Mouse (Mus musculus) left cerebral cortex, postnatal 14 days (tissue): ENCODE results near the gene Defa25. TPM values are rescaled to one million over a fixed set of nuclear protein-coding genes. Genes with fewer than 3 reads are reported as not detected.
"Not testable (repeated sequence)": the region's sequence is repeated elsewhere in the genome, so short reads cannot be mapped to it uniquely, and the experiment has no call there.

Source experiments
- DNase-seq, 2 experiments: peaks; one replicate each; pipeline ENCODE4 v3.0.0; 2021 to 2022; ENCODE audit warnings: low spot score in 2 of 2, mixed read lengths in 1 of 2
- intact Hi-C: fragments of 180-260 bp; cut with DNase I; formaldehyde crosslinking; loops from one replicate; pipeline ENCODE4 v1.15.1; 2025
- long read RNA-seq, 2 experiments: library from polyadenylated mRNA; stranded (forward); transcript quantifications; one replicate each; pipeline ENCODE4 v2.0.0; 2021
- total RNA-seq, 2 experiments: library from RNA; stranded (reverse); gene quantifications; 2 replicates each; pipeline ENCODE4 v1.2.3; 2021

Defa25 gene
- total RNA-seq, result not detected
- long read RNA-seq, experiment 1, result 0 reads
- long read RNA-seq, experiment 2, result 0 reads

GRCm38 (mm10) chr8:21084142-21084541 lies at the start of gene Defa25:
Gene Defa25 (plus strand): TSS chr8:21084442.
- intact Hi-C loops, DNase-seq: not testable (repeated sequence)

- DNase-seq, intact Hi-C loops: not testable (repeated sequence)
Measured at GRCm38 (mm10) chr8:21054747-21055146, 29.5 kb upstream of the Defa25 start, which contains the start of gene Defa23. Gene Defa23 (plus strand): TSS chr8:21055047.

- DNase-seq, result not testable (repeated sequence)
Measured at GRCm38 (mm10) chr8:21064738-21065137, 19.5 kb upstream of the Defa25 start, which contains the start of gene Defa35. Gene Defa35 (plus strand): TSS chr8:21065038.

GRCm38 (mm10) chr8:21093106-21093505 lies 8.9 kb downstream of the Defa25 start:
- no peak for DNase-seq
- intact Hi-C loops, result no loop called here

More at GRCm38 (mm10) chr8:21064738-21065137, 19.5 kb upstream of the Defa25 start, which contains the start of gene Defa35:
- intact Hi-C loops, result not testable (repeated sequence)

GRCm38 (mm10) chr8:21095950-21096349 lies 11.7 kb downstream of the Defa25 start, which contains the start of gene Gm14851:
Gene Gm14851 (minus strand): TSS chr8:21096050.
- DNase-seq, intact Hi-C loops: not testable (repeated sequence)

- intact Hi-C loops, DNase-seq: not testable (repeated sequence)
Measured at GRCm38 (mm10) chr8:21134342-21134741, 50.1 kb downstream of the Defa25 start, which contains the start of gene Defa30. Gene Defa30 (plus strand): TSS chr8:21134642.

Other genes with a start within 250 kb of the Defa25 start
- not detected for gene Defb33, start 191.8 kb upstream of the Defa25 start, total RNA-seq
- not detected for gene Gm15056, start 181.8 kb upstream of the Defa25 start, total RNA-seq
- gene Gm6040, start 162.4 kb upstream of the Defa25 start, total RNA-seq, result not detected
- not detected for gene AY761185, start 139.7 kb upstream of the Defa25 start, total RNA-seq
- not detected for gene Defa21, start 58.9 kb upstream of the Defa25 start, total RNA-seq
- not detected for gene Defa23, start 29.4 kb upstream of the Defa25 start, total RNA-seq
- gene Defa35, start 19.4 kb upstream of the Defa25 start, total RNA-seq, result not detected
- gene Gm14851, start 11.6 kb downstream of the Defa25 start, total RNA-seq, result not detected
- not detected for gene Defa30, start 50.2 kb downstream of the Defa25 start, total RNA-seq
- gene Defa22, start 77.8 kb downstream of the Defa25 start, total RNA-seq, result not detected
- gene Defa31, start 107.2 kb downstream of the Defa25 start, total RNA-seq, result not detected
- not detected for gene Gm15293, start 117.1 kb downstream of the Defa25 start, total RNA-seq
- gene Gm15292, start 165.3 kb downstream of the Defa25 start, total RNA-seq, result not detected
- gene Defa27, start 231.1 kb downstream of the Defa25 start, total RNA-seq, result not detected
- gene Defa29, start 242.6 kb downstream of the Defa25 start, total RNA-seq, result not detected